Mouse (Mus musculus): Measurements from ENCODE around the gene Scd3. TPM values are rescaled to one million over a fixed set of nuclear protein-coding genes. Genes with fewer than 3 reads are reported as not detected.
A peak's percentile ranks its signal among the peaks of the same experiment; 100 is the strongest.
"Not testable (repeated sequence)": the region's sequence is repeated elsewhere in the genome, so short reads cannot be mapped to it uniquely, and the experiment has no call there.

Gene Scd3
- polyA plus RNA-seq, 1 experiment from 2014 or later = 0.59 TPM

DNA sequence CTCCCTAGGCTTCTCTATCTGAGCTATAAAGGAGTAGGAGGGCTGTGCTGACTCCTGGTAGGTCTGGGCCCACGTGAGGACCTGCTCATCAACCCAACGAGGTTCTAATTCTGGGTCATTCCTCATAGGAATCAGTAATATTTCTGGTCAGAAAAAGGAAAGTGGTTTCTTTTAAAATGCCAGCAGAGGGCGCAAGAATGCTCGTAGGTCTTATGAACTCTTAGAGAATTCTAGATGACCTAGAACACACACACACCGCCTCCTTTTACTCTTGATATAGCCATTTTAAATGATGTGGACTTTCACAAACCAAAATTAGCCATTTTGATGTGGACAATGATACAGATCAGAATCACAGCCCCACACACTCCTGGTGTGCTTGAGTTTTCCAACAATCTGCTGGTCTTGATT lies 42.7 kb downstream of the Scd3 start:
- no peaks in the 10 kb centered on the region for H3K36me3 ChIP-seq
- peaks cover 23% of the 10 kb centered on the region for H3K4me1 ChIP-seq
- ATAC-seq (ENCODE audit: insufficient read depth, low FRiP score, low read depth) = no peak
- no peaks in the 10 kb centered on the region for H3K27me3 ChIP-seq (replicated peaks)
- 3% methylated on average over 5 of the region's 5 CpGs for WGBS
- H3K4me3 ChIP-seq (replicated peaks) = no peak overlapping the region
- no peak overlapping the region for H3K27ac ChIP-seq
- H3K9me3 ChIP-seq = no peaks in the 10 kb centered on the region
- H3K9ac ChIP-seq = no peak overlapping the region
- H3K4me2 ChIP-seq = peak overlapping the region; percentile 69

DNA sequence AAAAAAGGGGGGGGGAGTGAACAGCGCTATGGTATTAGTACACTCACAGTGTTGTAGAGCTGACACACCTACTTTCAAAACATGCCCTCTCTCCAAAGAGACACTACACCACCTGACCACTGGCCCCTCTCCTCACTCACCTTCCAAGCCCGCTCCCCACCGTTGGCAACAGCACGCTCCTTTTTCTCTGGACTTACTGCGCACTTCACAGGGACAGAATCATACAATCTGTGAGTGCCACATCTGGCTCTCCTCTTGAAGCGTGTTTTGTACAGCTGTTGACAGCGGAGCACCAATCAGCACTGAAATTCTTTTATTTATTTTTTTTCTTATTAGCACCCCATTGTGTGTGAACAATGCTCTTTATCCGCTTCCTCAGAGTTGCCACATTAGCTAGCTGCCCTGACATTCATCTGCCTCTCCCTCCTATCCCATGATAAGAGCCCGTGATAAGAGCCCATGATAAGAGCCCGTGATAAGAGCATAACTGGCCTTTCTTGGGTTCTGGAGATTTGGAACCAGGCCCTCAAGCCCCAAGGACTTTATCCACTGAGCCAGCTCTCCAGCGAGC lies 43.4 kb downstream of the Scd3 start:
- peak overlapping the region; percentile 12; the same call in 1 of the 2 replicates for H3K4me3 ChIP-seq (replicated peaks)
- H3K9me3 ChIP-seq = no peaks in the 10 kb centered on the region
- peak overlapping the region; percentile 69 for H3K4me2 ChIP-seq
- H3K9ac ChIP-seq = no peak overlapping the region
- H3K4me1 ChIP-seq = peaks cover 23% of the 10 kb centered on the region
- no peaks in the 10 kb centered on the region for H3K36me3 ChIP-seq
- no peaks in the 10 kb centered on the region for H3K27me3 ChIP-seq (replicated peaks)
- ATAC-seq (ENCODE audit: insufficient read depth, low FRiP score, low read depth) = no peak
- WGBS = 46% methylated on average over 11 of the region's 11 CpGs
- H3K27ac ChIP-seq = 0 out of 2 replicates have a peak overlapping the region, but pooled peaks have one; percentile 5

DNA sequence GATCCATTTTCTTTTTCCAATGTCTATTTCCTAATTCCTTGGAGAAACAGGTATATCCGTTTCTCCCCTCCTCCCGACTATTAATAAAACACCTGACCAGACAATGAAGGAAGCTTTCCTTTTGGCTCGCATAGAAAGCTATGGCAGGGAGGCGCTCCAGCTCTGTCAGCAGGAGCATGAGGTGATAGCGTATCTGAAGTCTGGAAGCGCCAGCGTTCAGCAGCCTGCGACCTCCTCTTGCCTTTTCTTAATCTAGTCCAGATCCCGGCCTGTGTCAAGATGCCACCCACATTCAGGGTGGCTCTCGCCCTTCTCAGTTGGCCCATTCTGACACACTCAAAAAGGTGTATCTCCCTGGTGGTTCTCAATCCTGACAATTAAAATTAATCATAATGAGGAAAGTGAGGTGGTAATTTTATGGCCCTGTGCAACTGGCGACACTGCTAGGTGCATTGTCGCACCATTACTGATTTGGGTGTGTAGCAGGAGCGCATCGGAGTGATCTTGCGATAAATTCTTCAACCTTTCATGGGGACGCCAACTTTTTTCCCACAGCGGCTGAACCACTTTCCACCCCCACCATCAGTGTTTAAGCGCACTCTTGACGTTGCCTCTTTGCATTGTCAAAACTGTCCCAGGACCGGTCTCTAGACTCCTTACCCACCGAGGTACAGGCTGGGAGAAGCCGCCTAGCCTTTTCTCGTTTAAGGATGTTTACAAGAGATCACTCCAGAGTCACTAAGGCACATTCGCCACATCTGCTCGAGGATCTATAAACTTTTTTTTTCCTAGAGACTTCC lies 44.4 kb downstream of the Scd3 start:
- Histone ChIP-seq H3K4me3 (replicated peaks) (peak overlapping the region; percentile 42), H3K9ac (peak overlapping the region; percentile 24; the same call in 1 of the 2 replicates), H3K36me3 (no peaks in the 10 kb centered on the region), H3K4me1 (peaks cover 23% of the 10 kb centered on the region), H3K27ac (peak overlapping the region; percentile 95), H3K4me2 (peak overlapping the region; percentile 69), H3K9me3 (no peaks in the 10 kb centered on the region), H3K27me3 (replicated peaks) (no peaks in the 10 kb centered on the region)
- WGBS = 4% methylated on average over 25 of the region's 25 CpGs
- ATAC-seq (ENCODE audit: insufficient read depth, low FRiP score, low read depth) = peak; percentile 3; the same call in 1 of the 2 replicates

DNA sequence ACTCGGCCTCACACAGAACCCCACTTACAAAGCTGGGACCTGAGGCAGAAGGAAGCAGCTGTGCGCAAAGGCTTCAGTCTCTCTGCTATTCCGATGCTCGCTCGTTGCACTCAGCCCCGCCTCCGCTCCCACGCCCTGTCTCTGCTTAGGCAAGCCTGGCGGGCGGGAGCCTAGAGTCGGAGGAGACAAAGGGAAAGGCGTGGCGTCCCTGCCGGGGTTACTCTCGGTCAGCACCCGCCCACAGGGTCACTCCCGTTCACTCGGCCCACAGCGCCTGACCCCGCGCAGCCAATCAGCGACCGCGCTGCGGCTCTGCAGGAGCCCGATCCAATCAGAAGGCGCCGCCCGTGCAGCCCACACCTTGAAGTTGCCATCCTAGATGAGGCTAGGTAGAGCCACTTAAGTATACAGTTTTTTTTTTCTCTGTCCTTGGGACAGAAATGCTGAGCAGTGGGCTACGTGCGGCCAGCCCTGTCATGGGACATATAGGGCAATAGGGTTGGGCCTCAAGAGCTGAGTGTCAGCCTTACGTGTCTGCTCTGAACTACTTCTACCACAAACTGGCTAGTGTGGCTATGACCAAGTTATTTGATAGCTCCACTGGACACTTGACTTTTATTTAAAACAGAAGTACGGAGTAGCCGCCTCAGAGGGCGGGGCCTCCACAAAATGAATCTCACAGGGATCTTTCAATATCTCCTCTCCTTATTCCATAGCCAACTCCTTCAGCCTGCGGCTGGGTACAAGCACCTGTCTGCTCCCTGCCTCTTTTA lies 45.2 kb downstream of the Scd3 start:
- no peaks in the 10 kb centered on the region for H3K36me3 ChIP-seq
- H3K4me3 ChIP-seq (replicated peaks) = peak overlapping the region; percentile 42
- no peaks in the 10 kb centered on the region for H3K27me3 ChIP-seq (replicated peaks)
- peak overlapping the region; percentile 69 for H3K4me2 ChIP-seq
- H3K4me1 ChIP-seq = peaks cover 23% of the 10 kb centered on the region
- H3K9ac ChIP-seq = peak overlapping the region; percentile 24; the same call in 1 of the 2 replicates
- peak overlapping the region; percentile 95 for H3K27ac ChIP-seq
- 2% methylated on average over 36 of the region's 36 CpGs for WGBS
- no peaks in the 10 kb centered on the region for H3K9me3 ChIP-seq
- ATAC-seq (ENCODE audit: insufficient read depth, low FRiP score, low read depth) = peak; percentile 97

DNA sequence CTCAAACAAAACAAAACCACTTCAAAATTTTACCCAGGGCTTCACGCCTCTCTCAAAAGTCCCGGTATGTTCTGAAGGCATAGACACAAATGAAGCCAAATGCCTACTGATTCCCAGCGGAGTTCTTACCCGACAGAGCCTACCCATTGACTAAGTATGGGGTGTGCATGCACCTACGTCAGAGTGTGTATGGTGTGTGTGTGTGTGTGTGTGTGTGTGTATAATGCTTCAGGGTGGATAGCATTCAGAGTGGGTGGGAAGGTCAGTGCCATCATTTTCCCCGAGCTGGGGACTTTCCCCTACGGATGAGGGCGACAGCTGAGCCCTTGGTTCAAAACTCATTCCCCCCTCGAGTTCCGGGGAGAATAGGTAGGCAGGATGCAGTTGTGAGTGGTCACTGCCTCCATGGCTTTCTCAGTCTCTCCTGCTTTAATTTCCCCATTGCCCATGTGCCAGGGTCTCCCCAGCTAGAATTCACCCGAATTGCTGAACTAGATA lies 45.8 kb downstream of the Scd3 start:
- Histone ChIP-seq H3K27me3 (replicated peaks) (no peaks in the 10 kb centered on the region), H3K9me3 (no peaks in the 10 kb centered on the region), H3K4me1 (peaks cover 23% of the 10 kb centered on the region), H3K4me3 (replicated peaks) (peak overlapping the region; percentile 42; the same call in 1 of the 2 replicates), H3K27ac (peak overlapping the region; percentile 95), H3K36me3 (no peaks in the 10 kb centered on the region), H3K4me2 (peak overlapping the region; percentile 69), H3K9ac (no peak overlapping the region)
- no peak for ATAC-seq (ENCODE audit: insufficient read depth, low FRiP score, low read depth)
- 59% methylated on average over 11 of the region's 11 CpGs for WGBS

DNA sequence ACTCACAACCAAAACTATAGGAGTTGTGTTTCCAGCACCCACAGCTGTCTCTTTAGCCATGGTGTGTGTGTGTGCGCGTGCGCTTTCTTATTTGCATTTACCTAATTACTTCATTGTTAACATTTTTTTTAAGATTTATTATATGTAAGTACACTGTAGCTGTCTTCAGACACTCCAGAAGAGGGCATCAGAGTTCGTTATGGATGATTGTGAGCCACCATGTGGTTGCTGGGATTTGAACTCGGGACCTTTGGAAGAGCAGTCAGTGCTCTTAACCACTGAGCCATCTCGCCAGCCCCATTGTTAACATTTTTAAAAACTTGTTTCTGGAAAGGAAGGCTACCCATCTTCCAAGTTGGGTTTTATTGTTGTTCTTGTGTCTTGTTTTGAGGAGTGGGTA lies 48.1 kb downstream of the Scd3 start:
- peaks cover 21% of the 10 kb centered on the region for H3K4me1 ChIP-seq
- WGBS = 92% methylated on average over 6 of the region's 6 CpGs
- not testable (repeated sequence) for H3K4me2 ChIP-seq; H3K36me3 ChIP-seq; H3K27ac ChIP-seq; H3K4me3 ChIP-seq (replicated peaks); H3K9ac ChIP-seq; ATAC-seq (ENCODE audit: insufficient read depth, low FRiP score, low read depth); H3K9me3 ChIP-seq; H3K27me3 ChIP-seq (replicated peaks)

DNA sequence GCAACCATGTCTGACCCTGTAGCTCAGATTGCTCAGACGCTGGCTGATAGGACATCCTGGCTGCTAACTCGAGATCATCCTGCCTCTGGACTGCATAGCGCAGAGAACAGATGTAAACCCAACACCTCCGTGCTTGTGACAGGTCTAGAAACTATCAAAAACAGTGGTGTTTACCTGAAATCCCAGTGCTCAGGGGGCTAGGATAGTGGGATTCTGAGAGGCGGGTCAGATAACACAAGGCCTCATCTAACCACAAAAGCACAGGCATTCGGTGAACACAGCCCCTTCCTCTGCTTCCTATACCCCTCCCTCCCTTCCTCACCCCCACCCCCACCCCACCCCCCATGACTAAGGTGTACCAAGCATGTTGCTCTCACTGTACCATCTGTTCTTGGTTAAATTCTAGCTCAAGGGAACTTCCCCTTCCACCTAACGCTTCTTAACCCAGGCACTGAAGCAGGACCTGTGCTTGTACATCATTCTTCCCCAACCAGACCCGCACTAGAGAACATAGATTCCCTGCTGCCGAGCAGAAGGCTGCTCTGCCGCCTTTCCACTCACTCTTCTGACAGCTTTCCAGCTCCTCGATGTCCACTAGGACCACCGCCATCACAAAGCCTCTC lies 49.0 kb downstream of the Scd3 start:
- peaks cover 15% of the 10 kb centered on the region for H3K4me1 ChIP-seq
- H3K36me3 ChIP-seq = no peaks in the 10 kb centered on the region
- H3K27ac ChIP-seq = no peak overlapping the region
- H3K27me3 ChIP-seq (replicated peaks) = no peaks in the 10 kb centered on the region
- no peak overlapping the region for H3K4me2 ChIP-seq
- 59% methylated on average over 12 of the region's 12 CpGs for WGBS
- ATAC-seq (ENCODE audit: insufficient read depth, low FRiP score, low read depth) = no peak
- no peaks in the 10 kb centered on the region for H3K9me3 ChIP-seq
- H3K9ac ChIP-seq = no peak overlapping the region
- no peak overlapping the region for H3K4me3 ChIP-seq (replicated peaks)

DNA sequence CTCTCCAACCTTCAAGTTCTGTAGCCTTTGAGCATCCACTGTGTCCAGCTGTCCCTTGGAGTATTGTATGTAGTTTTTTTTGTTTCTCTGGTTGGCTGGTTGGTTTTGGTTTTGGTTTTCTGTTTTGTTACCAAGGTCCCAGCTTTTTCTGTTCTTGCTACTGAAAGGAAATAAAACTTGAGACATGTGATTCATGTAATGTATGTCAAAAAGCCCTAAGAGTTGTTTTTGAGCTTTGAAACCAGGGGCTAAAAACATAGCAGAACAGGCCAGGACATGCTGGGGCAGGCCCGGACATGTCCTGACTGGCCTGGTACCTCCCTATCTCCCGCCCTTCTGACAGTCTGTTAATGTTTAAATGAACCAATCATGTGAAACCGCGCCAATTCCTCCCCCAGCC lies 51.0 kb downstream of the Scd3 start:
- H3K4me3 ChIP-seq (replicated peaks); H3K9me3 ChIP-seq; H3K4me1 ChIP-seq; H3K36me3 ChIP-seq; H3K4me2 ChIP-seq; H3K27ac ChIP-seq; H3K27me3 ChIP-seq (replicated peaks); ATAC-seq (ENCODE audit: insufficient read depth, low FRiP score, low read depth); H3K9ac ChIP-seq: not testable (repeated sequence)
- 81% methylated on average over 4 of the region's 4 CpGs for WGBS

DNA sequence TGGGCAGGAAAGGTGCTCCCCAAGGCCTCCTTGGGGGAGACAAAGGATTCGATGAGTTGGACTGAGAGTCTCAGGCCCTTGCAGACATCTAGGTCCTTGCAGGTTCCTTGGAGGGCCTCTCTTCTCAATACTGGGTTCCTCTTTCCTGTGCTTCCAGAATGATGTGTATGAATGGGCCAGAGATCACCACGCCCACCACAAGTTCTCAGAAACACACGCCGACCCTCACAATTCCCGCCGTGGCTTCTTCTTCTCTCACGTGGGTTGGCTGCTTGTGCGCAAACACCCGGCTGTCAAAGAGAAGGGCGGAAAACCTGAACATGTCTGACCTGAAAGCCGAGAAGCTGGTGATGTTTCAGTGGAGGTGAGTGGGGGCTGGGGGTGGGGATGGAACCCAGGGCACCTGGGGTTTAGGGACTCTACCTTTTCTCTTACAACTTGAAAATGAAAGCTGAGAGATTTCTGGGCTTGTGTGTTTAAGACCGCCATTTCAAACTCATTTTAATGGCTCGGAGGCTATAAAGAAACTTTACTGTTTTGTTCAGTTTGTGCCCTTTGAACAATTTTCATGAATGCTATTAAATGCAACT lies 54.4 kb downstream of the Scd3 start:
- WGBS = 78% methylated on average over 13 of the region's 13 CpGs

DNA sequence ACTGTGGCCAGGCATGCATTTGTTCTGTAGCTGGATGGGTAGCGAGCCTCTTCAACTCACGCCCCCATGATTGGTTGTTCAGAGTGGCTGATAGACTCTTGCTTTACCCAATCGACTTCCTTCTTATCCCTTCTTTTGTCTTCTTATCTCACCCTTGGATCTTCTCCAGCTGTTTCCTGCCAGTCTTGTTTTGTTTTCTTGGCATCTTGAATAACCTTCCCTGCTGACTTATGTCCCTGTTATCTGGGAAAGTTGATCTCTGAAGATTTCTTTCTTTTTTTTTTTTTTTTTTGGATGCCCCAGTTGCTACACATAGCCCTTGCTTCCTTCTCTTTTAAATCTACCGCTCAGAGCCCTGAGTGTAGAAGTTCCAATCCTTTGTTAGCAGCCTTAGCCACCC lies 56.4 kb downstream of the Scd3 start:
- H3K4me3 ChIP-seq (replicated peaks) = no peak overlapping the region
- 80% methylated on average over 4 of the region's 4 CpGs for WGBS
- H3K4me1 ChIP-seq = no peaks in the 10 kb centered on the region
- no peak for ATAC-seq (ENCODE audit: insufficient read depth, low FRiP score, low read depth)
- no peak overlapping the region for H3K4me2 ChIP-seq
- no peaks in the 10 kb centered on the region for H3K9me3 ChIP-seq
- H3K9ac ChIP-seq = no peak overlapping the region
- H3K36me3 ChIP-seq = no peaks in the 10 kb centered on the region
- no peak overlapping the region for H3K27ac ChIP-seq
- no peaks in the 10 kb centered on the region for H3K27me3 ChIP-seq (replicated peaks)

More for the DNA sequence above, 54.4 kb downstream of the Scd3 start:
- Histone ChIP-seq H3K9me3 (no peaks in the 10 kb centered on the region), H3K27ac (no peak overlapping the region), H3K36me3 (no peaks in the 10 kb centered on the region), H3K4me3 (replicated peaks) (no peak overlapping the region), H3K4me2 (no peak overlapping the region), H3K4me1 (no peaks in the 10 kb centered on the region), H3K27me3 (replicated peaks) (no peaks in the 10 kb centered on the region), H3K9ac (no peak overlapping the region)
- no peak for ATAC-seq (ENCODE audit: insufficient read depth, low FRiP score, low read depth)

DNA sequence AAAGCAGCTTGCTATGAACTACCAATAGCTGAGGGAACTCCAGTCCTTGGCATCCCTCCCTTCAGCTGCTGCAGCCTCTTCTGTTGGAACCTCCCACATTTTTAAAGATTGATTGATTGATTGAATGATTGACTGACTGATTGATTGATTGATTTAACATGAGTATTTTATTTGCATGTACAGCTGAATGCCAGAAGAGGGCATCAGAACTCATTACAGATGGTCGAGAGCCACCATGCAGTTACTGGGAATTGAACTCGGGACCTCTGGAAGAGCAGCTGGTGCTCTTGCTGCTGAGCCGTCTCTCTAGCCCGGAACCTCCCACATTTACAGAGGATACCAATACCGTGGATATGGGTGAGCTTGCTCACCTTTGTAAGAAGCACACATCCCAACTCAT lies 57.4 kb downstream of the Scd3 start:
- WGBS = 77% methylated on average over 5 of the region's 5 CpGs
- no peak for ATAC-seq (ENCODE audit: insufficient read depth, low FRiP score, low read depth)

More for the DNA sequence above, 57.4 kb downstream of the Scd3 start:
- Histone ChIP-seq H3K4me3 (replicated peaks) (no peak overlapping the region), H3K27me3 (replicated peaks) (no peaks in the 10 kb centered on the region), H3K9ac (no peak overlapping the region), H3K9me3 (no peaks in the 10 kb centered on the region), H3K4me1 (no peaks in the 10 kb centered on the region), H3K27ac (no peak overlapping the region), H3K36me3 (no peaks in the 10 kb centered on the region), H3K4me2 (no peak overlapping the region)
